Mouse (Mus musculus) ZHBTc4 (cell line): Measurements from ENCODE around the gene Tmod1.

Experiments used
- DNase-seq: peaks from one replicate; pipeline ENCODE4 v3.0.0-alpha.2; 2011; ENCODE audit warnings: low read depth, low spot score

The Tmod1 gene

GRCm38 (mm10) chr4:46089524-46090125, 50.9 kb downstream of the Tmod1 start:
- DNase-seq, result no peak

DNA sequence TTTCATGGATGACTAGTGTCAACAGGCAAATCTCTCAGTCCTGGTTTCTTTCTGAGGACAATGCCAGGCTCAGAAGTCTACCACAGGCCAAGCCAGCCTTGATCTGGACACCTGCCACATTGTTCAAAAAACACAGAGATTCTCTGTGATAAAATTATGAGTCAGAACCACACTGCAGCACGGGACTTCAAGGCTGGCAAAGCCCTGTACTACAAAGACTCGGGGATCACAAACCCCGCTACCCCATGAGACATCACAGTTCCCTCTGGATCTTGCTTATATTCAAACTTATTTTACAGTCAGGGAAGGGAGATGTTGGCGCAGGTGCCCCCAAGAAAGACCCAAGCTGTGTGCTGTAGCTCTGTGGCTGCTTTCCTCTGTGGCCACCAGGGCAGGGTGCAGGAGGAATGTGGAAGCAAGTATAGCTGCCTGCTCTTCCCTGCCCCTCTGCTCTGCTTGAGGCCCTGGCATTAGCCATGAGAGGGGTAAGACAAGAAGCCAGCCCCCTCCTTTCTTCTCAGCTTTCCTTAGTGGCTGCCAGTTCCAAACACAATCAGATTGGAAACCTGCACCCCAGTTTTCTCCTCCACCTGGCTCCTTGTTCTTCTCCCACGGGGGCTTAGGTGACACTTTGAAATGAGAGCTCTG, 53.8 kb downstream of the Tmod1 start:
- DNase-seq, result no peak

DNA sequence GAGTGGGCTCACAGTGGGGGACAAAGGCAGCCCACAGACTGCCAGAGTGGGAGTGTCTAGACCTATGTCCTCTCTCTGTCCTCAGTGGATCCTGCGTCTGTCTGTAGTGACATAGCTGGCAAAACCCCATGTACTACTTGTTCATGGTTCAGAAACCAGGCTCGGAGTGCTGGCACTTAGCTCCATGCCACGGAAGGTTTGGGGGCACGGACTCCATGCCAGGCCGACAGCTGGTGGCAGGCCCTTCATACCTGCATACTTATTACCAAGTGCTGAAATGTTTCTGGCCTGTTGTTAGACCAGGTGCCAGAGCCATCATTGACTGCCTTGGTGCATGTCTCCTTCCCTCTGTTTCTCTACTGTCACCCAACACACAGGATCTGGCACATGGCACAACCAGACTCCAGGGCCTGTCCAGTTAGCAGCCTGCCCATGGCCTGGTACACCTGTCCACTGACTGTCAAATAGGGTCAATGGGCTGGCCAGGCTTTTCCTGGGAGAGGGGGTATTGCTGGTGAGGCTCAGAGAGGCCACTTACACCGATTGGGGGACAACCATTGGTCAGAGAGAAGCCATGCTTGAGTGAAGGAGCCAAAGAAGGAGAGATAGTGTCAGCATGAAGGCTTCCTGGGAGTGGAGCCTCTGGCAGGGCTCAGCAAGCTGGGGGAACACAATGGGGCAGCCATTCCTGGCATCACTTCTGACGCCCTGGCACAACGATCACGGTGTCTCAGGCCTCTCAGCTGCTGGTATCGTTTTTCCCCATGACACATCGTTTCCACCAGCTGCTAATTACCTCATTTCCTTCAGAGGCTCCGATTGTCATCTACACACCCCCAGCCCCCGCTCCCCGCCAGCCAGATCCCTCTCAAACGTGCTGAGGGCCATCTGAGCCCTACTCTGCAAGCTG, 56.4 kb downstream of the Tmod1 start:
- DNase-seq, result no peak

DNA sequence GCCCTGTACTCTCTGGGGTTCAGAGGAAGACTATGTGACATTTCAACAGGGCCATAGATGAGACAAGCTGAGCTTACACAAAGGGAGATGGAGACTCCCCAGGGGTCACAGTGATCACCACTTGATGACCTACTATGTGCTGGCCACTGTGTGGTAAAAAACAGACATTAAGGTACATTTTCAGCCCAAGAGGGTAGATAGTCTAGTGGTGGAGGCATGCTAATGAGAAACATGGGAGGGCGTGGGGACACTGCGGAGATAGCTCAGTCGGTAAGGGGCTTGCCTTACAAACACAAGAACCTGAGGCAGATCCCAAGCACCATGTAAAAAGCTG, 57.1 kb downstream of the Tmod1 start:
- DNase-seq, result no peak

DNA sequence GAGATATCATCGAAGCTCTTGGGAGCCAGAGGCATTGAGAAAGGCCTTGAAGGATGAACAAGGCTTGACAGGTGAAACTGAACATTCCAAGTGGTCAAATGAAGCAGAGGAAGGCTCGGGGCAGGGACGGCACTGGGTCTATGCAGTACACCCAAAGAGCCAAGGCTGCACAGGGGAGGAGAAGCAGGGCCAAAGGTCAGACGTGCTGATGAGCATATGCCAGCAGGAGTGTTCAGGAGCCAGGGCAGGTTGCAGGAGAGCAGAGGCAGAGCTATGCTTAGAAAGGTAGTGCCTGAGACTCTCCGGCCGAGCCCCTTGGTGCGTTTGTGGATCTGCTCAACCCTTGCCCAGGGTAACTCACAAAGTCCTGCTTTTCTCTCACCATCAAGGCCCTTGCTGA, 57.8 kb downstream of the Tmod1 start:
- no peak for DNase-seq

DNA sequence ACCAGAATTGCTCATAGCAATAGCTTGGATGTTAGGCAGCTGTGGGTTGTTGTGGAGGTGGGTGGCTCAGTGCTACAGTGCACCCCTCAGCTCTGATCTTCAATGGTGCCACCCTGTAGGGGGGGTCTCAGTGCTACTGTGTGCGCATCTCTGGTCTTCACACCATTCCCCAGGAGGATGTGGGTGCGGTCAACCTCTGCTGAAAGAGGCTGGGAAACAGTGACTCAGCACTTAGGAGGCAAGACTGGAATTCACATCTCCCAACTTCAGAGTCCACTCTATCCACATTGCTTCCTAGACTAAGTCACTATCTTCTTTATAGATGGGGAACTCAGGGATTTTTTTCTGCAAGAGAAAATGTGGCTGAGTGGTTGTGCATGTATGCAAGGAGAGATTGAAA, 58.9 kb downstream of the Tmod1 start:
- no peak for DNase-seq

GRCm38 (mm10) chr4:46099132-46099531, 60.4 kb downstream of the Tmod1 start:
- no peak for DNase-seq

- no peak for DNase-seq
Observed at GRCm38 (mm10) chr4:46100539-46100938, 61.8 kb downstream of the Tmod1 start.

- no peak for DNase-seq
Observed at GRCm38 (mm10) chr4:46101211-46101711, 62.5 kb downstream of the Tmod1 start.

DNA sequence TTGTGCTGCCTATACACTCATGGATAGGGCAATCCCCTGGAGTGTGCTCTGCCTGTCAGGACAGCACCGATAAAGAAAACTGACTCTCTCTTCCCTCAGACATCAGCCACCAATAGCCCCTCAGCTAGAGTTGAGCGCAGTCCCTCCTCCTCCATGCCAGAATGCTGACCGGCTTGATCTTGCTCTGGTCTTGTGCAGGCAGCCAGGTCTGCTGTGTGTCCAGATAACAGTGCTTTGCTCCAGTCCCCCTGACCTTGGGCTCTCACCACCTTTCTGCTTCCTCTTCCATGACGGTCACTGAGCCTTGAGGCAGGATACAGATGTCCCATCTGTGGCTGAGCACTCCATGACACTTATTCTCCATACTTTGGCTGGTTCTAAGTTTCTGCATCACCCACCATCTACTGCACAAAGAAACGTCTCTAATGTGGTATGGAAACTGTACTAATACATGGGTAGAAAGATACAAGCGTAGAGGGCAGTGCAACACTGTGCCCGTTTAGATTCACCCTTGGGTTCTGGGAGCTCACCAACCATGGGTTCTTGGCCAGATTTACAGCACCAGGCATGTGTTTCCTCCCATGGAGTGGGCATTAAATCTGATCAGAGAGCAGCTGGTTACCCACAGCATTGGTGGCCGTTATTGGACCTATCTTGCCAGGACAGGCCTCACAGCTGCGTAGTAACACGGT, 63.5 kb downstream of the Tmod1 start:
- DNase-seq, result no peak

DNA sequence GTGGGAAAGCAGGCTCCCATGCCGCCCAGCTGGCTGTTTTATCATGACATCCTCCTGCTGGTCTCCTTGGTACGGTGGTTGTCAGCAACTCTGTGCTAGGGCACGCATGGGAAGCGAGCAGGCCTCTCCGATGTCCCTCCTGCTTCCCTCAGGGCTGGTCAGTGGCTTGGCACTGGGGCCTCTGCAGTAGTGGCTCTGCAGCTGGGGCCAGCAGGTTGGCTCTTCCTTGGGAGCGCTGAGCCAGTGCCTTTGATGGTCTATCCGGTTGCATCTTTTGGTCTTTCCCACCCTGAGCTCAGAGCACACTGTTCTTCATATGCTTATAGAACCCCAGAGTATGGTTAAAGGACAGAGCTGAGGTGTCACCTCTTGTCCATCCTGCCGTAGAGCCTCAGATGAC, 71.3 kb downstream of the Tmod1 start:
- no peak for DNase-seq

- no peak for DNase-seq
Observed at GRCm38 (mm10) chr4:46111361-46111760, 72.6 kb downstream of the Tmod1 start.

- no peak for DNase-seq
Observed at GRCm38 (mm10) chr4:46115308-46115707, 76.6 kb downstream of the Tmod1 start.

DNA sequence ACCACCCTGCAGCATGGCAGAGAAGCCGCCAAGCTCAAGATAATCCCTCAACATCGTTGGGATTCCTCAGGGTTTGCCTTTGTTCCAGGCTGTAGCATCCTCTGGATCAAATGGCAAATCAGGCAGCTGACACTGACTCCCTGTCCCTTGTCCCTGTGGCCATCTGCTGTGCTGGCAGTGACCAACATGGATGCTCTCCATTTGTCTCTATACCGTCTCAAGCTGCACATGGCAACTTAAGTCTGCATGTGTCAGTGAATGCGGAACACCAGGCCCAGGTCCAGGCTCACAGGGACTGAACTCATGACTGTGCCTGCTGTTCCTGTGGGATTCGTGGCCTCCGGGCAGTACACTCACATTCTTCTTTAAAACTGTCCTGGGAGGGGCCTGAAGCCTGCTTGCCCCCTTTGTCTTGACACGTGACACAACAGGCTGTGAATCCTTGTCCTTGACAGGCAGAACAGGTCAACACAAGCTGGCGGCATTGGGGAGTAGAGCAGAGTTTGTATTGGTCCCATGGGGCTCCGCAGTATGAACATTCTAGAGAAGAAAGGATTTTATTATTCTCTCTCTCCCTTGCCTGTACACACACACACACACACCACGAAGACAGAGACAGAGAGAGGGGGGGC, 77.9 kb downstream of the Tmod1 start:
- peak; percentile 74 for DNase-seq

DNA sequence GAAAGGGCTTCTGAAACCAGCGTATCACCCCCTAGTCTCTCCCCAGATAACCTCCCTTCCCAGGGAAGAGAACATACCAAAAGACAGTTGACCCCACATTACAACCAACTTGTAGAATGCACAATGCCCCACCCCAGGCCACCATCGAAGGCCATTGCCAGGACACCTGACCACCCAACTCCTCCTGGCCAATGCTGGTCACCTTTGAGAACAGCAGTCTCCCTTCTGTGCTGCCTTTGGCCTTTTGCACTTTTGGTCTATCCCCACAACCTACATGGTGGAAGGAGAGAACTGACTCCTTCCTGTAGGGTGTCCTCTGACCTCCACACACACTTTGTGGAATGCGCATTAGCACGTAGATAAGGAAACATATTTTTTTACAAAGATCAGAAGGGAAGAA, 78.8 kb downstream of the Tmod1 start:
- DNase-seq, result no peak

- no peak for DNase-seq
Observed at GRCm38 (mm10) chr4:46119514-46120094, 80.9 kb downstream of the Tmod1 start.

DNA sequence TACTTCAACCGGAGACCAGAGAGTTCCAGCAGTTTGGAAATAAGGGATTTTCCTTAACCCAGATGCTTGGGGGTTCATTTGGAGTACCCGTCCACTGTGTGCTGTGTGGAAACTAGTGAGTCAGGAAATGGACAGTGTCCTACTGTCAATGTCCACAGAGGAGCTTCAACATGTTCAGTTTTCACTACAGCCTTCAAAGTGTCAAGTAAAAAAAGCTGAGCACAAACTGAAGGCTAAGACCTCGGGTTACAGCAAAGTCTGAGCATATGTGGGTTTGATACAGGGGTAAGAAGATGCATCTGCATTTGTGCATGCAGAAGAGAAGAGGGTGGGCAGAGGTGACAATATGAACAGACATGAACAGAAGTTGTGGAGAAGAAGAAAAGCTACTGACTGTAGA, 82.0 kb downstream of the Tmod1 start:
- DNase-seq, result no peak

DNA sequence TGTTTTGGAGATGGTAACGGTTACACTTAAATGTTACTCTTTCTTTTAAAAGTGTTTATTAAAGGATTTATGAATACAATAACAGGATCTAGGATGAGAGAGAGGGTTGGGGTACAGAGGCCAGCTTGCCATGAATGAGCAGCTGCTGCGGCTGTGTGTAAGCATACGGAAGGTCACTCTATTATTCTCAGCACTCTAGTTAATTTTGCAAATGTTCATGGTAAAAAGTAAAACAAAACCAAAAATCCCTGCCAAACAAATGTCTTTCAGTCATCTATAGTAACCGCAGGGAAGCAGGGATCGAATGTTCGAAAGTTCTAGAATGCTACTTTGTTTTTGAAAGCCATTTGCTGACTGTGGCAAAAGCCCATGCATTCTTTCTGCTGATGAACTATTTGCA, 84.6 kb downstream of the Tmod1 start:
- no peak for DNase-seq

- DNase-seq, result peak; percentile 77
Observed at GRCm38 (mm10) chr4:46126541-46126940, 87.8 kb downstream of the Tmod1 start.

DNA sequence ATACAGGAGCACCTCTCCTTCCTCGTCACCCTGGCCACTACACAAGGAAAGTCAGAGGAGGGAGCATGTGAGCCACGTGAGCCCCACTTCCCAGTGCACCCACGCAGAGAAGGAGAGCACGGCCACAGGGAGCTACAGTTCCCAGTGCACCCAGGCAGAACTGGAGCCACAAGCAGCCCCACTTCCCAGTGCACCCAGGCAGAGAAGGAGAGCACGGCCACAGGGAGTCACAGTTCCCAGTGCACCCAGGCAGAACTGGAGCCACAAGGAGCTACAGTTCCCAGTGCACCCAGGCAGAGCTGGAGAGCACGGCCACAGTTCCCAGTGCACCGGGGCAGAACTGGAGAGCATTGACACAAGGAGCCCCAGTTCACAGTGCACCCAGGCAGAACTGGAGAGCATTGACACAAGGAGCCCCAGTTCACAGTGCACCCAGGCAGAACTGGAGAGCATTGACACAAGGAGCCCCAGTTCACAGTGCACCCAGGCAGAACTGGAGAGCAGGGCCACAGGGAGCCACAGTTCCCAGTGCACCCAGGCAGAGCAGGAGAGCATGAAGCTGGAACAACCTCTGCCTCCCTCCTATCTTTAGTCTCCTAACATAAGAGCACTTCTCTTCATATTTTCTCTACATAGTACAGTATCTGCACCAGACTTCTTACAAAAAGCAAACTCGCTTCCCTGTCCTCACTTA, 90.7 kb downstream of the Tmod1 start:
- no peak for DNase-seq

- peak; percentile 70 for DNase-seq
Observed at GRCm38 (mm10) chr4:46130221-46130620, 91.5 kb downstream of the Tmod1 start.
